Mouse (Mus musculus): ENCODE data around the gene Rnf41.
A peak's percentile ranks its signal among the peaks of the same experiment; 100 is the strongest.

The Rnf41 gene

GRCm38 (mm10) chr10:128411211-128412054 lies at the start of gene Rnf41, which contains the start of gene Nabp2:
Gene Rnf41 (plus strand): TSS chr10:128411657.
Gene Nabp2 (minus strand): TSS chr10:128411492.
- peak; percentile 97 for DNase-seq (ENCODE audit: low spot score)

GRCm38 (mm10) chr10:128361836-128362235 lies 49.6 kb upstream of the Rnf41 start:
- DNase-seq (ENCODE audit: low spot score): no peak

GRCm38 (mm10) chr10:128362568-128362967 lies 48.9 kb upstream of the Rnf41 start:
- DNase-seq (ENCODE audit: low spot score): peak; percentile 32

- no peak for DNase-seq (ENCODE audit: low spot score)
These were observed 43.5 kb upstream of the Rnf41 start for GRCm38 (mm10) chr10:128367899-128368401.

- DNase-seq (ENCODE audit: low spot score): peak; percentile 88
These were observed 42.8 kb upstream of the Rnf41 start, which contains the start of gene Coq10a for GRCm38 (mm10) chr10:128368402-128369217. Gene Coq10a (minus strand): TSS chr10:128368997.

- no peak for DNase-seq (ENCODE audit: low spot score)
These were observed 42.3 kb upstream of the Rnf41 start for GRCm38 (mm10) chr10:128369218-128369543.

GRCm38 (mm10) chr10:128369599-128369998 lies 41.9 kb upstream of the Rnf41 start:
- DNase-seq (ENCODE audit: low spot score): no peak

GRCm38 (mm10) chr10:128370021-128370420 lies 41.4 kb upstream of the Rnf41 start:
- DNase-seq (ENCODE audit: low spot score): no peak

GRCm38 (mm10) chr10:128370601-128371000 lies 40.9 kb upstream of the Rnf41 start:
- no peak for DNase-seq (ENCODE audit: low spot score)

- no peak for DNase-seq (ENCODE audit: low spot score)
These were observed 39.3 kb upstream of the Rnf41 start for GRCm38 (mm10) chr10:128372142-128372541.

- no peak for DNase-seq (ENCODE audit: low spot score)
These were observed 38.3 kb upstream of the Rnf41 start for GRCm38 (mm10) chr10:128372989-128373748.

- no peak for DNase-seq (ENCODE audit: low spot score)
These were observed 37.1 kb upstream of the Rnf41 start for GRCm38 (mm10) chr10:128374393-128374792.

- no peak for DNase-seq (ENCODE audit: low spot score)
These were observed 35.4 kb upstream of the Rnf41 start for GRCm38 (mm10) chr10:128376099-128376454.

GRCm38 (mm10) chr10:128376455-128377211 lies 34.8 kb upstream of the Rnf41 start, which contains the start of gene Ankrd52:
Gene Ankrd52 (plus strand): TSS chr10:128377115.
- peak; percentile 86 for DNase-seq (ENCODE audit: low spot score)

- DNase-seq (ENCODE audit: low spot score): peak; percentile 35
These were observed 34.1 kb upstream of the Rnf41 start for GRCm38 (mm10) chr10:128377222-128377939.

- no peak for DNase-seq (ENCODE audit: low spot score)
These were observed 33.5 kb upstream of the Rnf41 start for GRCm38 (mm10) chr10:128377940-128378448.

GRCm38 (mm10) chr10:128378462-128378861 lies 33.0 kb upstream of the Rnf41 start:
- DNase-seq (ENCODE audit: low spot score): no peak

- no peak for DNase-seq (ENCODE audit: low spot score)
These were observed 32.2 kb upstream of the Rnf41 start for GRCm38 (mm10) chr10:128379260-128379659.

- no peak for DNase-seq (ENCODE audit: low spot score)
These were observed 30.9 kb upstream of the Rnf41 start for GRCm38 (mm10) chr10:128380565-128380964.

GRCm38 (mm10) chr10:128382482-128382881 lies 29.0 kb upstream of the Rnf41 start:
- no peak for DNase-seq (ENCODE audit: low spot score)
